Mouse (Mus musculus) cerebellum, adult 9-11 months (tissue): ENCODE measurements around the gene Gm2696.
A peak's percentile ranks its signal among the peaks of the same experiment; 100 is the strongest.
"Not testable (repeated sequence)": the region's sequence is repeated elsewhere in the genome, so short reads cannot be mapped to it uniquely, and the experiment has no call there.

Experiments used
- DNase-seq: peaks from one replicate; pipeline ENCODE4 v3.0.0; 2022

Gm2696 gene

GRCm38 (mm10) chr10:77814382-77814781 lies at the start of gene Gm2696:
Gene Gm2696 (plus strand): TSS chr10:77814682.
- no peak for DNase-seq

GRCm38 (mm10) chr10:77769727-77770126 lies 44.8 kb upstream of the Gm2696 start:
- DNase-seq: no peak

DNA sequence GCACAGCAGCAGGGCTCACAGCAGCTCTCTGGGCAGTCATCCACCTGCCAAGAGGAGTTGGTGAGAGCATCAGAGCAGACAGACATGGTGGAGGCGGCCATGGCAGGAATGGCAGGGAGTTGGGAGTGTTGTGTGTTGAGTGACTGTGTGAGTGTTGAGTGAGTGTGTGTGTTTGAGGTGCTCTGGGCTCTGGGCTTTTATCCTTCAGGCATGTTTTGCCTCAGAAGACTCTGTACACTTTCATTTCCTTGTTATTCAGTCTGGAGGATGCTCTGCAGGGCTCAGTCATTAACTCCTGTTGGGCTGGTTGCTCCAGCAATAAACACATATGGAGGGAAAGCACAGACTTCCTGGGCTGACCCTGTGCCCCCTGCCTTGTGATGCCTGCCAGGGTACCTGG lies 43.3 kb upstream of the Gm2696 start, which contains the start of gene Gm3238:
Gene Gm3238, minus strand, starts transcription at position 101 of the 400 bp plus-strand sequence.
- not testable (repeated sequence) for DNase-seq

- not testable (repeated sequence) for DNase-seq
Observed at GRCm38 (mm10) chr10:77772142-77772541, 42.3 kb upstream of the Gm2696 start.

GRCm38 (mm10) chr10:77776844-77777243 lies 37.6 kb upstream of the Gm2696 start, which contains the start of gene Gm7138:
Gene Gm7138 (minus strand): TSS chr10:77776944.
- not testable (repeated sequence) for DNase-seq

- DNase-seq: not testable (repeated sequence)
Observed at GRCm38 (mm10) chr10:77782442-77782841, 32.0 kb upstream of the Gm2696 start, which contains the start of gene Gm3250. Gene Gm3250 (minus strand): TSS chr10:77782542.

DNA sequence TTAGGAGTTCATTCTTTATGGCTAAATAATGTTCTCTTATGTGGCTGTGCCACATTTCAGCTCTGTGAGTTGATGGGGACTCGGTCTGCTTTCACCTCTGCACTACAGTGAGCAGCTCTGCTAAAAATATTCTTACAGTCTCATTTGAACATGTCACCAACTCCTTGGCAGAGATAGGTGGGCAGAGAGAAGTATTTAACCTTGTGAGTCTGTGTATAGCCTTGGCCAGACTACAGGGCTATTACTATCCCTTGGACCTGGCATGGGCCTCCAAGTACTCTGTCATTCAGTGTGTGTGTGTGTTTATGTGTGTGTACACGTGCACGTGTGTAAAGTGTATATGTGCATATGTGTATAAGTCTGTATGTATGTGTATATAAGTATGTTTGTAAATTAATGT lies 31.1 kb upstream of the Gm2696 start:
- DNase-seq: not testable (repeated sequence)

DNA sequence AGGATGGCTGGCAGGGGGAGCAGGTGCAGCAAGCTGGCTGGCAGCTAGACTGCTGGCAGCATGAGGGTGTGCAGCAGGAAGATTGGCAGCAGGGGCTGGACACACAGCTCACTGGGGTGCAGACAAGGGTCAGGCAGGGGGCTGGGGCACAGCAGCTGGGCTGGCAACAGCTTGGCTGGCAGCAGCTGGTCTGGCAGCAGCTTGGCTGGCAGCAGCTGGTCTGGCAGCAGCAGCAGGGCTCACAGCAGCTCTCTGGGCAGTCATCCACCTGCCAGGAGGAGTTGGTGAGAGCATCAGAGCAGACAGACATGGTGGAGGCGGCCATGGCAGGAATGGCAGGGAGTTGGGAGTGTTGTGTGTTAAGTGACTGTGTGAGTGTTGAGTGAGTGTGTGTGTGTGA lies 26.6 kb upstream of the Gm2696 start, which contains the start of gene Gm7137:
Gene Gm7137, minus strand, starts transcription at position 325 of the 400 bp plus-strand sequence.
- DNase-seq: not testable (repeated sequence)

DNA sequence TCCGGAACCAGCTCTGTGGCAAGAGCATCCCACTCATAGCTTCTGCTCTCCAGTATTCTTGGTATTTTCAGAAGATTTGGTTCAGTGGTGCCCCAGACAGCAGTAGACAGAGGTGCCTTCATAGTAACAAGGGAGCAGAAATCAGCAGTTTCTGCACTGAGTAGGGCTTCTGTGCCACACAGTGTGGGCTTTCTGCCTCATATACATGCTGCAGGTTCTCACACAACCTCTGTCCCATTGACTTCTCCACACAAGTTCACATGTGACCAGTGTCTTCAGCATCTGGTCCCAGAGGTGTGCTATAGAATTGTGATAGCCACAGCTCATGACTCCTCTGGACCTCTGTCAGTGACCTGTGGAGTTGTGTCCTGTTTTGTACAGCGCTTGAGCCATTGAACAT lies 25.9 kb upstream of the Gm2696 start:
- no peak for DNase-seq

GRCm38 (mm10) chr10:77794976-77795375 lies 19.5 kb upstream of the Gm2696 start, which contains the start of gene Gm9639:
Gene Gm9639 (minus strand): TSS chr10:77795076.
- no peak for DNase-seq

DNA sequence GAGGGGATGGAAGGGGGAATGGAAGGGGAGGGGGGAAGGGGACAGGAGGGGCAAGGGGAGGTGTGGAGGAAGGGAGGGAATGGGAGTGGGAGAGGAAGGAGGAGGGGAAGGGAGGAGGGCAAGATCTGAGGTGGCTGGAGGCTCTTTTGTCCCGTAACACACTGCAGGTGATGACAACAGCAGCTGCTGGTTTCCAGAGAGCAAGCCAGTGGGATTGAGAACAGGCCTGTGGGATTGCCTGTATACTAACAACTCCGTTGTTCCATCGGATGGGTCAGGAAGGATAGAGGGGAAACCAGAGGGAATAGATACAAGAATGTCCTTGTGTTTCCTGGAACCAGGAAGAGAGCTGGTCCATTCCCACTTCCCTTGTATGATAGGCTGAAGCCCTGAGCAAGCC lies 16.8 kb upstream of the Gm2696 start:
- no peak for DNase-seq

GRCm38 (mm10) chr10:77798164-77798920 lies 16.1 kb upstream of the Gm2696 start:
- DNase-seq: peak; percentile 49

- no peak for DNase-seq
Observed at GRCm38 (mm10) chr10:77798921-77799508, 15.5 kb upstream of the Gm2696 start, which contains the start of gene Gm19668. Gene Gm19668 (minus strand): TSS chr10:77799133.

- DNase-seq: no peak
Observed at GRCm38 (mm10) chr10:77804095-77804494, 10.4 kb upstream of the Gm2696 start.

- DNase-seq: no peak
Observed at GRCm38 (mm10) chr10:77811743-77812142, 2.7 kb upstream of the Gm2696 start, which contains the start of gene Gm9507. Gene Gm9507 (minus strand): TSS chr10:77811843.

GRCm38 (mm10) chr10:77815514-77815913 lies 1.0 kb downstream of the Gm2696 start:
- no peak for DNase-seq

- no peak for DNase-seq
Observed at GRCm38 (mm10) chr10:77818523-77818922, 4.0 kb downstream of the Gm2696 start.

- DNase-seq: no peak
Observed at GRCm38 (mm10) chr10:77819203-77819602, 4.7 kb downstream of the Gm2696 start.

GRCm38 (mm10) chr10:77826951-77827350 lies 12.5 kb downstream of the Gm2696 start, which contains the start of gene Krtap10-4:
Gene Krtap10-4 (minus strand): TSS chr10:77827095.
- no peak for DNase-seq

- no peak for DNase-seq
Observed at GRCm38 (mm10) chr10:77835647-77836046, 21.2 kb downstream of the Gm2696 start, which contains the start of gene Krtap10-10. Gene Krtap10-10 (plus strand): TSS chr10:77835947.

DNA sequence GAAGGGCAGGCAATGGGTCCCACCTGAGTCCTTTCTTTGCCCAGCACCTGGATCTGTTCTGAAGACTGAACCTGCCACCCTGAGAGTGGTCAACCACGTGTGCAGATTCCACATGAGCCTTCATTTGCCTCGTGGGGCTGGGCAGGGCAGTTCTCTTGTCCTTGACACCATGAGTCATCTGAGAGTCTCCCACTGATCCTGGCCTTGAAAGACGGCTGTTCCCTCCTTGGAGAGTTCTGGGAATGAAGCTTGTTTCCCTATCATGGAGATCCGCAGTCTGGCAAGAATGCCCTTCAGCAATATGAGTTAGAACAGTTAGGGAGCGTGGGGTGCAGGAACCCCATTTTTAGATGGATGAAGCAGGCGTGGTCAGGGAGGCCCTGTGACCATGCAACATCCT lies 24.5 kb downstream of the Gm2696 start:
- DNase-seq: no peak

- no peak for DNase-seq
Observed at GRCm38 (mm10) chr10:77846503-77846902, 32.0 kb downstream of the Gm2696 start, which contains the start of gene Gm36176. Gene Gm36176 (plus strand): TSS chr10:77846803.

GRCm38 (mm10) chr10:77846961-77847360 lies 32.5 kb downstream of the Gm2696 start:
- DNase-seq: peak; percentile 58
